ENCODE assay signal across 15 mouse cellular contexts in the genomic region with DNA sequence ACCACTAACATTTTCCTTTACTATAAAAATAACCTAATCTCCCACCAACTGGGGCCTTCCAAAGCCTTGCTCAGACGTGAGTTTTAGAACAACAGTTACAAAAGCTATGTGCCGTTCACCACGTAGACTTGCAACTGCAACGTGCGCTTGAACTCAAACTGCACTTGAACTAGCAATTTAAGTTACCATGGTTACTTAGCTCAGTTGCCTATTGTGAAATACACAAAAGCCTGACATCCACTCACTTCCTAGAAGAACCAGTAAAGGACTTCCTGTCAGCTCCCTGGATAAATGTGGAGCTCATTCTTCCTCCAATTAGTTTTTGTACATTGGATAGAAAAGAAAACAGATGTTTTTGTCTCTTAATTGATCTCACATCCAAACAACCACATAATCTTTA.
DNase-seq lines count a peak whose midpoint lies in the region; ATAC-seq lines count a peak whose summit lies in the region.
"Had no signal": no experiment of that assay in that cellular context is flagged by ENCODE, and none has a peak within 500 bp of the region (broad histone marks: within the 10 kb centered on the region; RNA-seq: fewer than 3 reads in every experiment).

No protein-coding gene starts in this region.

- no peaks in the 10 kb centered on the region for H3K27me3 ChIP-seq in hindbrain, embryonic 11.5 days (ENCODE audit: control insufficient read depth, insufficient read depth, low read length)
- H3K27me3 ChIP-seq in hindbrain, embryonic 10.5 days (ENCODE audit: insufficient read depth, poor library complexity, severe bottlenecking), result peaks cover 5% of the 10 kb centered on the region; the same call in 1 of the 2 replicates
- peaks cover 2% of the 10 kb centered on the region; the same call in 1 of the 2 replicates for H3K27me3 ChIP-seq in forebrain, embryonic 14.5 days (replicated peaks; ENCODE audit: control insufficient read depth, insufficient read depth, low read length)
- peaks cover 28% of the 10 kb centered on the region for H3K27me3 ChIP-seq in midbrain, embryonic 13.5 days
- H3K27me3 ChIP-seq: liver, embryonic 13.5 days had no signal

- no peak overlapping the region for H3K4me3 ChIP-seq in hindbrain, embryonic 11.5 days (ENCODE audit: low read depth, low read length)
- H3K4me3 ChIP-seq in hindbrain, embryonic 10.5 days, result no peak overlapping the region
- no peak overlapping the region for H3K4me3 ChIP-seq in forebrain, embryonic 14.5 days (ENCODE audit: low read depth, low read length)
- H3K4me3 ChIP-seq in midbrain, embryonic 13.5 days (replicated peaks), result no peak overlapping the region
- H3K4me3 ChIP-seq: erythroblast, embryonic 14.5 days; liver, embryonic 13.5 days had no signal

- H3K9me3 ChIP-seq in hindbrain, embryonic 11.5 days (ENCODE audit: control insufficient read depth, low read length), result no peaks in the 10 kb centered on the region
- no peaks in the 10 kb centered on the region for H3K9me3 ChIP-seq in hindbrain, embryonic 10.5 days
- H3K9me3 ChIP-seq in forebrain, embryonic 14.5 days (replicated peaks; ENCODE audit: control insufficient read depth, low read length), result no peaks in the 10 kb centered on the region
- H3K9me3 ChIP-seq in midbrain, embryonic 13.5 days, result no peaks in the 10 kb centered on the region
- H3K9me3 ChIP-seq: liver, embryonic 13.5 days had no signal

- H3K27ac ChIP-seq in hindbrain, embryonic 11.5 days (ENCODE audit: low read depth, low read length), result no peak overlapping the region
- no peak overlapping the region for H3K27ac ChIP-seq in hindbrain, embryonic 10.5 days
- no peak overlapping the region for H3K27ac ChIP-seq in forebrain, embryonic 14.5 days (ENCODE audit: low read depth, low read length)
- no peak overlapping the region for H3K27ac ChIP-seq in midbrain, embryonic 13.5 days
- H3K27ac ChIP-seq: liver, embryonic 13.5 days had no signal

- peak; percentile 77 for ATAC-seq in hindbrain, embryonic 11.5 days (ENCODE audit: low FRiP score)
- ATAC-seq in forebrain, embryonic 14.5 days, result peak; percentile 80
- peak; percentile 70; the same call in 1 of the 2 replicates for ATAC-seq in midbrain, embryonic 13.5 days
- ATAC-seq: intestine, postnatal 0 days had no signal

- peak; percentile 25 for DNase-seq in hindbrain, embryonic 11.5 days (ENCODE audit: low spot score)
- DNase-seq in hindbrain, embryonic 10.5 days (ENCODE audit: low spot score), result no peak
- peak; percentile 13 for DNase-seq in adipocyte (ENCODE audit: low spot score)
- peak; percentile 77 for DNase-seq in forebrain, embryonic 14.5 days (ENCODE audit: low spot score)
- no peak for DNase-seq in frontal cortex, adult 2 months (ENCODE audit: extremely low spot score in 1 of 2, low spot score in 1 of 2)
- no peak for DNase-seq in adrenal gland, postnatal 36 days
- no peak for DNase-seq in ovary, postnatal 14 days (ENCODE audit: low spot score)
- DNase-seq: cerebellum, postnatal 10 days; gastrocnemius, postnatal 36 days; kidney, postnatal 4 days; liver, embryonic 13.5 days; thymus, postnatal 14 days had no signal

- no peaks in the 10 kb centered on the region for H3K36me3 ChIP-seq in hindbrain, embryonic 11.5 days (ENCODE audit: control insufficient read depth, insufficient read depth, low read length)
- no peaks in the 10 kb centered on the region for H3K36me3 ChIP-seq in hindbrain, embryonic 10.5 days
- H3K36me3 ChIP-seq in forebrain, embryonic 14.5 days (ENCODE audit: control insufficient read depth, insufficient read depth, low read length), result no peaks in the 10 kb centered on the region
- H3K36me3 ChIP-seq in midbrain, embryonic 13.5 days, result no peaks in the 10 kb centered on the region
- H3K36me3 ChIP-seq: liver, embryonic 13.5 days had no signal

- no peaks in the 10 kb centered on the region for H3K4me1 ChIP-seq in hindbrain, embryonic 11.5 days (replicated peaks; ENCODE audit: control insufficient read depth, insufficient read depth, low read length)
- no peaks in the 10 kb centered on the region for H3K4me1 ChIP-seq in hindbrain, embryonic 10.5 days (replicated peaks)
- H3K4me1 ChIP-seq in forebrain, embryonic 14.5 days (ENCODE audit: control insufficient read depth, insufficient read depth, low read length), result peaks cover 8% of the 10 kb centered on the region
- H3K4me1 ChIP-seq in midbrain, embryonic 13.5 days (replicated peaks), result peaks cover 9% of the 10 kb centered on the region
- H3K4me1 ChIP-seq: liver, embryonic 13.5 days had no signal

- WGBS in hindbrain, embryonic 11.5 days, result 42% methylated on average over 5 of the region's 5 CpGs
- 60% methylated on average over 5 of the region's 5 CpGs for WGBS in hindbrain, embryonic 10.5 days
- WGBS in forebrain, embryonic 14.5 days, result 0% methylated on average over 5 of the region's 5 CpGs
- WGBS in midbrain, embryonic 13.5 days, result 6% methylated on average over 5 of the region's 5 CpGs

- no peak overlapping the region for H3K4me2 ChIP-seq in hindbrain, embryonic 11.5 days (replicated peaks; ENCODE audit: low read depth, low read length)
- no peak overlapping the region for H3K4me2 ChIP-seq in forebrain, embryonic 14.5 days (ENCODE audit: low read length)
- no peak overlapping the region for H3K4me2 ChIP-seq in midbrain, embryonic 13.5 days (replicated peaks)
- H3K4me2 ChIP-seq: liver, embryonic 13.5 days had no signal

- no peak overlapping the region for H3K9ac ChIP-seq in hindbrain, embryonic 11.5 days (ENCODE audit: low read depth, low read length)
- no peak overlapping the region for H3K9ac ChIP-seq in forebrain, embryonic 14.5 days (ENCODE audit: low read length)
- H3K9ac ChIP-seq in midbrain, embryonic 13.5 days (replicated peaks), result no peak overlapping the region
- H3K9ac ChIP-seq: liver, embryonic 13.5 days had no signal

Comparison
In these comparisons a context has a peak if more than half of its experiments do, and no peak if none do; other contexts are left out.
1. DNase-seq: peak in hindbrain, embryonic 11.5 days (single experiment), adipocyte (single experiment) and forebrain, embryonic 14.5 days (single experiment); none in hindbrain, embryonic 10.5 days (single experiment), frontal cortex, adult 2 months (0 of 2), adrenal gland, postnatal 36 days (0 of 2) and ovary, postnatal 14 days (single experiment).
2. Peak in every context shown above with its lines, with median percentiles within 50 percentile points of each other: ATAC-seq.